Mouse (Mus musculus) spleen, adult 2 months (tissue): ENCODE measurements around the gene Rasl10a.
"Not testable (repeated sequence)": the region's sequence is repeated elsewhere in the genome, so short reads cannot be mapped to it uniquely, and the experiment has no call there.

Experiments
- CTCF ChIP-seq: fragments of 200-500 bp; IDR thresholded peaks from 2 replicates; pipeline ENCODE4 v1.5.1; 2011; ENCODE audit warnings: mild to moderate bottlenecking, inconsistent platforms; ENCODE audit not compliant: insufficient read depth, insufficient read length, insufficient replicate concordance; ENCODE audit errors: extremely low read depth
- POLR2A ChIP-seq: fragments of 200-500 bp; IDR thresholded peaks from 2 replicates; pipeline ENCODE4 v1.6.1; 2011; ENCODE audit warnings: low read depth, low read length, inconsistent platforms

- not testable (repeated sequence) for TF ChIP-seq CTCF, POLR2A
These were observed 18.9 kb downstream of the Rasl10a start for GRCm38 (mm10) chr11:5076843-5077242.
